Mouse (Mus musculus) gastrocnemius, adult 2 months (tissue): ENCODE measurements around the gene Bhlha15. TPM values are rescaled to one million over a fixed set of nuclear protein-coding genes. Genes with fewer than 3 reads are reported as not detected.

Experiments used
- DNase-seq: peaks from one replicate; pipeline ENCODE4 v3.0.0; 2022
- H3K27ac ChIP-seq: fragments of 200-600 bp; 2 replicates; pipeline ENCODE4 v1.8.1; 2022; ENCODE audit warnings: mild to moderate bottlenecking
- H3K4me3 ChIP-seq: fragments of 200-600 bp; 2 replicates; pipeline ENCODE4 v1.8.1; 2022; ENCODE audit warnings: mild to moderate bottlenecking, moderate library complexity
- CTCF ChIP-seq: fragments of 200-600 bp; IDR thresholded peaks from 2 replicates; pipeline ENCODE4 v1.8.1; 2022; ENCODE audit warnings: antibody characterized with exemption, mild to moderate bottlenecking, moderate library complexity
- intact Hi-C: fragments of 180-260 bp; cut with DNase I; formaldehyde crosslinking; loops from one replicate; pipeline ENCODE4 v1.15.1; 2025
- total RNA-seq, 2 experiments: library from RNA; stranded (reverse); gene quantifications; 2 replicates each; pipeline ENCODE4 v1.2.3; 2021

Gene Bhlha15
- total RNA-seq, 2 experiments from 2014 or later = not detected

GRCm38 (mm10) chr5:144222811-144223502 lies 32.9 kb downstream of the Bhlha15 start:
- peak; percentile 62 for DNase-seq
- TF ChIP-seq CTCF = no peak
- Histone ChIP-seq H3K27ac (peak overlapping the region; percentile 92), H3K4me3 (peak overlapping the region; percentile 96)
- intact Hi-C loops = loop anchor here (2.0 to 10.0 kb wide), 2 partner anchors 32 to 1108 kb away; partner anchors contain the start of gene Rnf216

- no peak for TF ChIP-seq CTCF
- intact Hi-C loops = loop anchor here (2.0 to 10.0 kb wide), 2 partner anchors 31 to 1109 kb away; partner anchors contain the start of gene Rnf216
- Histone ChIP-seq H3K4me3 (peak within 1 kb of the TSS; percentile 96), H3K27ac (peak within 1 kb of the TSS; percentile 92)
- peak; percentile 98 for DNase-seq
Measured at GRCm38 (mm10) chr5:144223503-144223862, 33.4 kb downstream of the Bhlha15 start, which contains the start of gene Tecpr1. Gene Tecpr1 (minus strand): TSS chr5:144223615.

GRCm38 (mm10) chr5:144223899-144224816 lies 34.1 kb downstream of the Bhlha15 start:
- DNase-seq = no peak
- peak overlapping the region; percentile 92 for H3K27ac ChIP-seq
- H3K4me3 ChIP-seq = peak overlapping the region; percentile 96
- intact Hi-C loops = loop anchor here (2.0 to 10.0 kb wide), 2 partner anchors 31 to 1109 kb away; partner anchors contain the start of gene Rnf216
- TF ChIP-seq CTCF = no peak

- no peak overlapping the region for H3K27ac ChIP-seq
- no peak for DNase-seq
- no peak overlapping the region for H3K4me3 ChIP-seq
- intact Hi-C loops = loop anchor here (10.0 kb wide), 1 partner anchor 1111 kb away; the partner anchor contains the start of gene Rnf216
- TF ChIP-seq CTCF = no peak
Measured at GRCm38 (mm10) chr5:144226220-144226619, 36.1 kb downstream of the Bhlha15 start.

GRCm38 (mm10) chr5:144230216-144230615 lies 40.1 kb downstream of the Bhlha15 start:
- no peak for TF ChIP-seq CTCF
- Histone ChIP-seq H3K27ac (no peak overlapping the region), H3K4me3 (no peak overlapping the region)
- DNase-seq = no peak
- intact Hi-C loops = no loop called here

GRCm38 (mm10) chr5:144231410-144231809 lies 41.3 kb downstream of the Bhlha15 start:
- intact Hi-C loops = no loop called here
- no peak for DNase-seq
- peak; percentile 46 for TF ChIP-seq CTCF

GRCm38 (mm10) chr5:144232531-144232930 lies 42.4 kb downstream of the Bhlha15 start:
- TF ChIP-seq CTCF = no peak
- no peak for DNase-seq
- intact Hi-C loops = no loop called here
- H3K27ac ChIP-seq = no peak overlapping the region
- no peak overlapping the region for H3K4me3 ChIP-seq

More at GRCm38 (mm10) chr5:144231410-144231809, 41.3 kb downstream of the Bhlha15 start:
- H3K27ac ChIP-seq = no peak overlapping the region
- H3K4me3 ChIP-seq = no peak overlapping the region

GRCm38 (mm10) chr5:144234222-144234621 lies 44.1 kb downstream of the Bhlha15 start:
- TF ChIP-seq CTCF = no peak
- no peak overlapping the region for H3K27ac ChIP-seq
- intact Hi-C loops = no loop called here

GRCm38 (mm10) chr5:144234714-144235113 lies 44.6 kb downstream of the Bhlha15 start:
- H3K4me3 ChIP-seq = no peak overlapping the region
- intact Hi-C loops = no loop called here
- no peak overlapping the region for H3K27ac ChIP-seq
- TF ChIP-seq CTCF = no peak
- DNase-seq = no peak

More at GRCm38 (mm10) chr5:144234222-144234621, 44.1 kb downstream of the Bhlha15 start:
- no peak for DNase-seq
- no peak overlapping the region for H3K4me3 ChIP-seq

GRCm38 (mm10) chr5:144238969-144239368 lies 48.9 kb downstream of the Bhlha15 start:
- H3K4me3 ChIP-seq = no peak overlapping the region
- DNase-seq = no peak
- no peak overlapping the region for H3K27ac ChIP-seq
- no peak for TF ChIP-seq CTCF
- intact Hi-C loops = no loop called here

Other genes starting within 250 kb of the Bhlha15 start
- 10 to 100 TPM; 39.7 to 43.7 TPM for gene Ccz1, start 175.4 kb upstream of the Bhlha15 start, total RNA-seq
- gene Ocm, start 163.6 kb upstream of the Bhlha15 start, total RNA-seq = not detected
- gene Lmtk2, start 89.8 kb upstream of the Bhlha15 start, total RNA-seq = 10 to 100 TPM; 24.7 to 25.0 TPM
- gene Tecpr1, start 33.3 kb downstream of the Bhlha15 start, total RNA-seq = 10 to 100 TPM; 15.4 to 19.1 TPM
- 10 to 100 TPM; 36.4 to 45.7 TPM for gene Bri3, start 54.2 kb downstream of the Bhlha15 start, total RNA-seq
- under 1 TPM; 0.13 to 0.53 TPM for gene Baiap2l1, start 167.8 kb downstream of the Bhlha15 start, total RNA-seq